In the genomic region with DNA sequence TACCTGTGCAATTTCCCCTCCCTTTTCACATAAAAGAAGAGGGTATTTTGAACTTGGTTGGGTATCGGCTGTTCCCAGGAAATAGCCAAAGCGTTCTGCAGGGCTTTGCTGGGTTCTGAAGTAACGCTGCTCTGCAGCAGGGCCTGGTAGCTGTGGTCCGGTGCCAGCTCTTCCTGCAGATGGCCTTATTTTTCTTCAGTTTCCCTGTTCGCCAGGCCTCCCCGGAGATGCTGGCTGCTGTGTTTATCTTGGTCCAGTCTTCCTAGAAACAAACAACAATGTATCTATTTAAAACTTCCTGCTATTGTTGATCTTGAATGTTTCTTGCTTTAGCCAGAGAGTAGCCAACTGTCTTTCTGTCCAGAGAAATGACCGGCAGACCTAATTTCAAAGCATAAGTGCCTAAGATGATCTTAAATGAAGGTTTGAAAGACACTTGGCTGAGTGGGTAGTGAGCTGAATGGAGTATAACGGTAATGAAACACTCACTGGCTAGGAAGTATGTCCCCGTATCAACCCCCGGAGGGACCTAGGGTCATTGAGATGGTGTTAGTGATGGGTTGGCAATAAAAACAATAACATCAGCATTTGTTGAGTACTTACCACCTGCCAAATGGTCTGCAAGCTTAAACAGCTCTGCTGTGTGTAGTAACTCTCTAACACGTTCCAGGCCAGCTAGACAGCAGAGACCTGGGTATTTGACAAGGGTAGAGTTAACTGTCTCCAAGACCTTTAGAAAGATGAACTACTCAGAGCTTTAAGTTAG, we compare ENCODE assay signal across 22 mouse cellular contexts. TPM values are rescaled to one million over a fixed set of nuclear protein-coding genes. Genes with fewer than 3 reads are reported as not detected.
DNase-seq lines count a peak whose midpoint lies in the region; ATAC-seq and TF ChIP-seq lines count a peak whose summit lies in the region.
"Had no signal": no experiment of that assay in that cellular context is flagged by ENCODE, and none has a peak within 500 bp of the region (broad histone marks: within the 10 kb centered on the region; RNA-seq: fewer than 3 reads in every experiment).

No protein-coding gene starts in this region.

- 86% methylated on average over 11 of the region's 11 CpGs for WGBS in midbrain, embryonic 11.5 days
- 76% methylated on average over 11 of the region's 11 CpGs for whole genome bisulfite sequencing in midbrain, postnatal 0 days
- 50% methylated on average over 11 of the region's 11 CpGs for WGBS in kidney, embryonic 15.5 days

- peak; percentile 23 for DNase-seq in gastrocnemius, postnatal 14 days
- no peak for DNase-seq in gastrocnemius, postnatal 4 days (ENCODE audit: low spot score in 2 of 2)
- DNase-seq in midbrain, embryonic 11.5 days (ENCODE audit: low spot score, missing footprints) = peak; percentile 44
- DNase-seq in midbrain, postnatal 0 days (ENCODE audit: low spot score) = no peak
- DNase-seq in cerebellum, postnatal 36 days = peak; percentile 57 to 60
- peak; percentile 28 to 73 for DNase-seq in lung, postnatal 4 days
- no peak for DNase-seq in adrenal gland, adult (ENCODE audit: inconsistent age in 2 of 2, low spot score in 1 of 2)
- DNase-seq: kidney, adult 11 months; kidney, postnatal 4 days; right cerebral cortex, postnatal 25 days; thymus, adult 18-20 months had no signal

- H3K36me3 ChIP-seq in midbrain, embryonic 11.5 days (ENCODE audit: control insufficient read depth, insufficient read depth, low read length) = no peaks in the 10 kb centered on the region
- no peaks in the 10 kb centered on the region for H3K36me3 ChIP-seq in midbrain, postnatal 0 days (ENCODE audit: insufficient read depth, low read length)
- no peaks in the 10 kb centered on the region for H3K36me3 ChIP-seq in kidney, embryonic 15.5 days
- H3K36me3 ChIP-seq: forebrain, embryonic 12.5 days; hindbrain, embryonic 15.5 days; limb, embryonic 12.5 days; liver, embryonic 15.5 days; midbrain, embryonic 12.5 days had no signal

- no peak overlapping the region for H3K27ac ChIP-seq in midbrain, embryonic 11.5 days (ENCODE audit: low read depth, low read length)
- H3K27ac ChIP-seq in midbrain, postnatal 0 days (ENCODE audit: low read depth, low read length) = no peak overlapping the region
- H3K27ac ChIP-seq in kidney, embryonic 15.5 days = no peak overlapping the region
- H3K27ac ChIP-seq: forebrain, embryonic 12.5 days; hindbrain, embryonic 15.5 days; limb, embryonic 12.5 days; liver, embryonic 15.5 days; midbrain, embryonic 12.5 days had no signal

- no peak for ATAC-seq in midbrain, embryonic 11.5 days (ENCODE audit: low FRiP score)
- no peak for ATAC-seq in midbrain, postnatal 0 days (ENCODE audit: low FRiP score)
- ATAC-seq in kidney, embryonic 15.5 days (replicated peaks; ENCODE audit: low FRiP score) = no peak

- no peaks in the 10 kb centered on the region for H3K4me1 ChIP-seq in midbrain, embryonic 11.5 days (ENCODE audit: control insufficient read depth, insufficient read depth, low read length)
- H3K4me1 ChIP-seq in midbrain, postnatal 0 days (ENCODE audit: insufficient read depth, low read length) = no peaks in the 10 kb centered on the region
- H3K4me1 ChIP-seq in kidney, embryonic 15.5 days = no peaks in the 10 kb centered on the region

- no peaks in the 10 kb centered on the region for H3K9me3 ChIP-seq in midbrain, embryonic 11.5 days (ENCODE audit: control insufficient read depth, low read length)
- H3K9me3 ChIP-seq in midbrain, postnatal 0 days (ENCODE audit: low read length) = no peaks in the 10 kb centered on the region
- no peaks in the 10 kb centered on the region for H3K9me3 ChIP-seq in kidney, embryonic 15.5 days (replicated peaks)
- H3K9me3 ChIP-seq: forebrain, embryonic 12.5 days; hindbrain, embryonic 15.5 days; limb, embryonic 12.5 days; liver, embryonic 15.5 days; midbrain, embryonic 12.5 days had no signal

- H3K27me3 ChIP-seq in midbrain, embryonic 11.5 days (ENCODE audit: control insufficient read depth, insufficient read depth, low read length) = no peaks in the 10 kb centered on the region
- no peaks in the 10 kb centered on the region for H3K27me3 ChIP-seq in midbrain, postnatal 0 days (ENCODE audit: insufficient read depth, low read length)
- H3K27me3 ChIP-seq in kidney, embryonic 15.5 days = no peaks in the 10 kb centered on the region
- H3K27me3 ChIP-seq: forebrain, embryonic 12.5 days; hindbrain, embryonic 15.5 days; limb, embryonic 12.5 days; liver, embryonic 15.5 days; midbrain, embryonic 12.5 days had no signal

- intact Hi-C loops in gastrocnemius, postnatal 14 days (cut with DNase I; ENCODE audit: low total_unique reads) = no loop called here

- no peak overlapping the region for H3K4me2 ChIP-seq in midbrain, embryonic 11.5 days
- H3K4me2 ChIP-seq in midbrain, postnatal 0 days (ENCODE audit: low read depth, low read length, poor library complexity, severe bottlenecking) = no peak overlapping the region
- H3K4me2 ChIP-seq in kidney, embryonic 15.5 days = no peak overlapping the region
- H3K4me2 ChIP-seq: forebrain, embryonic 12.5 days; hindbrain, embryonic 15.5 days; limb, embryonic 12.5 days; liver, embryonic 15.5 days; midbrain, embryonic 12.5 days had no signal

- H3K4me3 ChIP-seq in midbrain, embryonic 11.5 days (ENCODE audit: low read depth, low read length) = no peak overlapping the region
- H3K4me3 ChIP-seq in midbrain, postnatal 0 days (ENCODE audit: low read depth, low read length) = no peak overlapping the region
- H3K4me3 ChIP-seq in kidney, embryonic 15.5 days (replicated peaks) = no peak overlapping the region
- H3K4me3 ChIP-seq: forebrain, embryonic 12.5 days; hindbrain, embryonic 15.5 days; limb, embryonic 12.5 days; liver, embryonic 15.5 days; midbrain, embryonic 12.5 days had no signal

- no peak for TF ChIP-seq CTCF in midbrain, postnatal 0 days (IDR thresholded peaks at IDR 0.05)

- H3K9ac ChIP-seq in midbrain, embryonic 11.5 days (ENCODE audit: low read length) = no peak overlapping the region
- H3K9ac ChIP-seq in midbrain, postnatal 0 days (replicated peaks; ENCODE audit: low read length, poor library complexity, severe bottlenecking) = no peak overlapping the region
- H3K9ac ChIP-seq in kidney, embryonic 15.5 days = no peak overlapping the region
- H3K9ac ChIP-seq: forebrain, embryonic 12.5 days; hindbrain, embryonic 15.5 days; limb, embryonic 12.5 days; liver, embryonic 15.5 days; midbrain, embryonic 12.5 days had no signal

RNA-seq across cellular contexts. Expression of gene Tmcc3, which starts 39.3 kb away (rescaled TPM):
- total RNA-seq in gastrocnemius, postnatal 14 days (2021) = 10 to 100 TPM; 21.8 to 26.8 TPM
- 10 to 100 TPM; 33.1 to 41.7 TPM for total RNA-seq in gastrocnemius, postnatal 4 days (2021)
- 3.2 and 4.0 TPM in 2 replicates for polyA plus RNA-seq in midbrain, embryonic 11.5 days (2014; fragmentation: Nextera tagmentation; extraction: Ambion mirVana)
- 9.9 and 12.8 TPM in 2 replicates for total RNA-seq in midbrain, postnatal 0 days (2014; rRNA removed)
- 14.7 and 15.2 TPM in 2 replicates for polyA plus RNA-seq in midbrain, postnatal 0 days (2015; fragmentation: Nextera tagmentation; extraction: Ambion mirVana)
- polyA plus RNA-seq in kidney, embryonic 15.5 days (2015; fragmentation: Nextera tagmentation; extraction: Ambion mirVana) = 7.4 and 7.8 TPM in 2 replicates

RNA-seq across cellular contexts. Expression of gene Gm4792, which starts 52.6 kb away (rescaled TPM):
- total RNA-seq in gastrocnemius, postnatal 14 days (2021) = not detected
- total RNA-seq in gastrocnemius, postnatal 4 days (2021) = not detected
- not detected in 2 replicates for polyA plus RNA-seq in midbrain, embryonic 11.5 days (2014; fragmentation: Nextera tagmentation; extraction: Ambion mirVana)
- total RNA-seq in midbrain, postnatal 0 days (2014; rRNA removed) = not detected in 2 replicates
- polyA plus RNA-seq in midbrain, postnatal 0 days (2015; fragmentation: Nextera tagmentation; extraction: Ambion mirVana) = 0.42 and 0.45 TPM in 2 replicates
- not detected in 2 replicates for polyA plus RNA-seq in kidney, embryonic 15.5 days (2015; fragmentation: Nextera tagmentation; extraction: Ambion mirVana)
- total RNA-seq: common myeloid progenitor, adult 5-6 weeks; heart, adult 8-10 months; heart, postnatal 10 days; left cerebral cortex, adult 18-20 months had no signal
- polyA plus RNA-seq: embryonic facial prominence, embryonic 14.5 days; forebrain, embryonic 12.5 days; limb, embryonic 12.5 days; liver, embryonic 15.5 days had no signal

Comparison
In these comparisons a context has a peak if more than half of its experiments do, and no peak if none do; other contexts are left out.
1. DNase-seq: peak in gastrocnemius, postnatal 14 days (single experiment), midbrain, embryonic 11.5 days (single experiment), cerebellum, postnatal 36 days (2 of 2) and lung, postnatal 4 days (2 of 2); none in gastrocnemius, postnatal 4 days (0 of 2), midbrain, postnatal 0 days (single experiment) and adrenal gland, adult (0 of 2).